Mouse (Mus musculus) left cerebral cortex, adult 8-10 months (tissue): ENCODE measurements at regions not wholly inside any gene's neighbourhood (a gene's known extent, or its start where the extent isn't known, plus 50 kb on each side); places are given as distances from the start of the nearest gene placed in this dataset.

Experiments used
- DNase-seq, 2 experiments: peaks; one replicate each; pipeline ENCODE4 v3.0.0; 2022; ENCODE audit warnings: low spot score in 2 of 2

DNA sequence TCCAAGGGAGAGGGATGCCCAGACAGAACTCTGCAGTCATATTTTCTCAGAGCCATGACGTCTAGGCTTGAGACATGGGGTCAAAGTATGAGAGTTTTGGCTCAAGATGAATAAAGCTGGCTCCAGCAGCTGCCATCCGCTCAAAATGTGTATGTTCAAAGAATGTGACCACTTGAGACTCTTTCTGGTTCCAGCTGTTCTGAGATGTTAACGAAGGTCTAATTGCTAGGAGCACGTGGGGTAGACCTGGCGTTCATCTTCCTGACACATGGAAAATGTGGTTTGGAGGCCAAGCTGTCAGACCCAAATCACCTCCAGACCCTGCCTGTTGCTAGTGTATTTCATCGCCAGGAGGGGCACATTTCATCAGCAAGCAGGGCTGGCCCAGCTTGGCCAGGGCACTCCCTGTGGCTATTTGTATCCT is 58.9 kb upstream of the Ankrd1 start:
- DNase-seq, result no peak

DNA sequence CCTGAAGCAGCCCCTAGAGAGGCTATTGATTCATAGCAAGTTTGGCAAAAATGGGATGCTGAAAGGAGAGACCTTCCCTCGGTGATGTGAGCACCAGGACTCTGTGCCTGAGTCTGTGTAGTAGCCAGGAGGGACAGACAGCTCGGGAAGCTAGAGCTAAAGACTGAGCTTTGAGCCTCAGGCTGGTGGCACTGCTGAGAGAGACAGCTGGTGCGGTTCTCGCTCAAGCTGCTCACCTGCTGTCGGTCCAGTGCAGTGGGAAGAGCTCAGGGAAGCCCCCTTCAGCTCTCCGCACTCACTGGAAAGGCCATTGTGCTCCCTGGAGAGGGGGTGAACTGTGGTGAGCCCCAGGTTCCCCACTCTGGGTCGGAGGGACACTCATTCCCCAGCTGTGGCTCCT is 60.4 kb upstream of the Ankrd1 start:
- no peak for DNase-seq

DNA sequence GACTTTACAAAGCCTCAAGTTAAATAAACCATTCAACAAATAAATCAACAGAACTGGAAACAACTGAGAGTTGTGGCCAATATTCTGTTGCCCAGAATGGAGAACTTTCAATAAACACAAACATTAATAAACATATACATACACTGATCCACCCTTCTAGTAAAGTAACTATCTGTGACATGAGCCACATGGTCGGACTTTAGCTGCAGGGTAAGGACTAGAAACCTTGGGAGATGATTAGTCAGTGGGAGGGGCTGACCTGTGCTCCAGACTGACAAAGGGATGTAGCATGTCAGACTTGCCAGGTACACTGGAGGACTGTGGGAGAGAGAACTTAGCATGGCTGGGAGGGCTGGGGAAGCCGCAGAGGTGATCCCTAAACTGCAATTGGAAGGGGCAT is 61.6 kb upstream of the Ankrd1 start:
- no peak for DNase-seq

DNA sequence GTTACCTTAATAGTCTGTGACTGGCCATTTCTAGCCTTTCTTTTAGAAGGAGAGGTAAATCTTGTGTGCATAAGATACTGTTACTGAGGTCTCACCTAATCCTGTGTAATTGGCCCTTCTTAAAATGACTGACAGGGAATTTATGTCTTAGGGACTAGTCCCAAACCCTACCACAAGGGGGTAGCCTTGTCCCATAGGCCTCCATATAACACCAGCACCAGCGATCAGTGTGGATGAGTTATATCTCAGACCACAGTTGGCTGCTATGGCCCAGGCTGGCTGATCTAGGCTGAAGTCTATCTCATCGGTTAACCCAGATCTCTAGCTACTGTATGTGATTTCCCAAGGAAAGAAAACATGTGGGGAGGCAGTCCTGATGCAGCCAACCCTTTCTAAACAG is 63.2 kb upstream of the Ankrd1 start:
- DNase-seq, result peak in 1 of 2 experiments; percentile 41

DNA sequence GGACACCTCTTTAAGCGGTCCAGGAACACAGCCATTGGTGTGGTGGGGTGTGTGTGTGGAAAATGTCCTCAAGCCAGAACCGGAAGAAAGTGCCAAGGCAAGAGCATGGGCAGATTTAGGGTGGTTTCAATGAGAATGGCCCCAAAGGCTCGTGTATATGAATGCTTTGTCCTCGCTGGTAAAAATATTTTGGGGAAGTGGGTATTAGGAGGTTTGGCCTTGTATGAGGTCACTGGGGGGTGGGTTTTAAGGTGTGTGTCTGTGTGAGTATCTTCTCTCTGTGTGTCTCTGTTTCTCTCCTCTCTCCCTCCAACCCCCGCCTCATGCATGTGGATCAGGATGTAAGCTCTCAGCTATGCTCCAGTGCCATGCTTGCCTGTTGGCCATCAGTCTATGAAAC is 69.8 kb upstream of the Ankrd1 start:
- DNase-seq, result no peak

DNA sequence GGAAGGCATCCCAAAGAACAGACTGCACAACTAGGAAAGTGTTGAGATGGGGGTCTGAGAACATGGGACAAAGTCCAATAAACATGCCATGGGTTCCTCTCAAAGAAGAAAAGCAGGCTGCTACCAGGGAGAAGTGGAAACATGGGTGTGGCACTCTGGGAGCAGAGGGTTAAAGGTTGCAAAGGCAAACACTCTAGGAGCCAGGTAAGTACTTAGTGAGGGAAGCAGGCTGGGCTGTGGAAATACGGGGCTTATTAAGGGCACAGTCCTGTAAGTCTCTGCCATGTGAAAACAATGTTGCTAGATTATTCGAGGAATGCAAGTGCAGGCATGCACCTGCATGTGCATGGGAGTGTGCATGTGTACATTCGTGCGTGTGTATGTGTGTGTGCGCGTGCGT is 71.7 kb upstream of the Ankrd1 start:
- no peak for DNase-seq

DNA sequence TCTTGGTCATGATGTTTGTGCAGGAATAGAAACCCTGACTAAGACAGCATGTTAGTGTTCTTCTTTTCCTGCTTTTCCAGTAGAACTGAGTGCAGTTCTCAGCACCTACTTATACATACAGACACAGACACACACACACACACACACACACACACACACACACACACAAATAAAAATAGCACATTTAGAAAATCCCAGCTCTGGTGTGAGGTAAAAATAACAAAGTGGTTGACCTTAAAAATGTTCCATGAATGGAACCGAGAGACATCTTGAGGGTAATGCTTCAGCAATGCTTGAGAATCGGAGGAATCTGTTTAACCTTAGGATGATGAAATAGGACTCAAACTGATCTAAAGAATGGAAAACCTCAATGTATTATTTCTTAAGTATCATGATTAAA is 84.4 kb upstream of the Ankrd1 start:
- DNase-seq, result no peak

DNA sequence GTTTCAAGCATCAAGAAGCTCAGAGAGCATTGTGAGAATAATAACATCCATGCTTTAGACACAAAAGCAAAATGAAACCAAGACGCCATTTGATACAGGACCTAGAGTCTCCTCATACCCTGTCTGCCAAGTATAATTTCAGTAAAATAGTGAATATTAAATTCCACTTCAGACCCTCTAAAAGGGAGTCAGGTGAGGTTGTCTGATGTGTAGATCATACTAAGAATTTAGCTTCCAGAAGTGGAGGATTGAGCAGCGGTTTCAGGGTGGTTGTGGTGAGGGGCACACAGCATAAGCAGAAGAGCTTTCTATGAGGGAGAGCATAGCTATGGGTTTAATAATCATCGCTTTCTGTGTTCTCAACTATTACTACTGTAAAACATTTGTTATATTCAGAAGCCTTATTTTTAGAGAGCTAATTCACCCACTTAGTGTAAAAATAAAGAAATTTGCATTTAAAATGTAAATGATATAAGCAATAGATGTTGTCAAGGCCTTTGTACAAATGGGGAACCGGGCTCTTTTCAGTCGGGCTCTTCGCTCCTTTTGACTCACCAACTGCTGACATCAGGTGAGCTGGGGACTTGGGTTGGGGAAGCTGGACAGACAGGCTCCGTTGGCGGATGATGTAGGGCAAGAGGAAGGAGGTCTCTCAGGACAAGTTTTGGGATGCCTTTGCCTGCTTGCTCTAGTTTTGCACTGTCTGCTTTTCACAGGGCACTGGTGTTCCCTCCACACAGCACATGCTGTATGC is 85.2 kb upstream of the Ankrd1 start:
- DNase-seq, result no peak

DNA sequence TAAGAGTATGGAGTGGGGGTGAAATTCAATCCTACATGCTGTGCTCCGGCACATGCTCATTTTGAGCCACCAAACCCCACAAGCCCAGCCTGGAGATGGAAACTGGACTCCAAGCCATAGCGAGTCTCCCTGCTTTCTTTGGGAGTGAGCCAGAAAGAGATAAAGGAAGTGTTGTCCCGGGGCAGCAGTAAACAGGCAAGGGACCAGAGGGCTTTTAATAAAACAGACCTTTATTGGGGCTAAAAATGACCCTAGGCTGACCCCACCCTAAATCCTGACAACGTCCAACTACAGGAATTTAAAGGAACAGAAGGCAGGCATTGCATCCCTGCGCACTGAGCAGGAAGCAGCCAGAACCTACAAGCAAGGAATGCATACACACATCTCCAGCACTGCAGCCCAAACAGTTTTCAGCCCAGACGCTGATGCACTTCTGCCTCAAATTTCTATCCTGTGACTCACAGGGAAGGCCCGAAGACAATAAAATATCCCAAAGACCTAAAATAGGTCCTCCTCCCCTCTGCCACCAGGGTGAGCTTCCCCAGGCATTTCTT is 87.9 kb upstream of the Ankrd1 start:
- no peak for DNase-seq

DNA sequence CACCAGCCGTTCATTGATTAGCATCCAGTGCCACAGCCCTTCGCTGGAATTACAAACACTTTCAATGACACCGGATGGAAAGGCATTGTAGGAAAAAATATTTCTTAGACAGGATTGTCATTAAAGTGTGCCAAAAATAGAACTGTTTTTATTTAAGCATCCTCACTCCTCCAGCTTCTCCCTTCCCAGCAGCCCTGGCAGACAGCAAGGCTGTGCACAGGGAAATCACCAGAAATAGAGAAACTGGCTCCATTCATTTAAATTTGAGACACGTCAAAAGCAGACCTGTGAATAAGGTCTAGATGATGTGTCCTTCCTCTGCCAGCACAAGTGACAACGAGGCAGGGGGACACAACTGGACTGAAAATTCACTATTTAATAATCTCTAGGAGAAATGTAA is 88.5 kb upstream of the Ankrd1 start:
- no peak for DNase-seq

DNA sequence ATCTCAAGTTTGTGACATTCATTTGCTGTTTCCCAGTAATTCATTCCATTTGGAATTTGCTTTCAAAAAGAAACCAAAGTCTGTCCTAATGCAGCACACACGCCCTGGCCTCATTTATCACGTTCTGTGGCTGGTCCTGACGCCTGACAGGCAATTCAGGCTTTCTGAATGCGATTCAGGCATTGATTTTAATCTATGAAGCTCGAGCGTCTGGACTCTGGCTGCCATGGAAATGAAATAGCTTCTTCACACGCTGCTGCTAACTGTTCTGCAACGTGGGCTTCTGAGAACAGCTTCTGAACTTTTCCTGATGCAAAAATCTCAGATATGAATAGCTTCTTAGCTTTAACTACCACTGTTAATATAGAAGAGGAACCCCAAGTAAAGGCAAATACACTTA is 93.6 kb upstream of the Ankrd1 start:
- DNase-seq, result no peak

DNA sequence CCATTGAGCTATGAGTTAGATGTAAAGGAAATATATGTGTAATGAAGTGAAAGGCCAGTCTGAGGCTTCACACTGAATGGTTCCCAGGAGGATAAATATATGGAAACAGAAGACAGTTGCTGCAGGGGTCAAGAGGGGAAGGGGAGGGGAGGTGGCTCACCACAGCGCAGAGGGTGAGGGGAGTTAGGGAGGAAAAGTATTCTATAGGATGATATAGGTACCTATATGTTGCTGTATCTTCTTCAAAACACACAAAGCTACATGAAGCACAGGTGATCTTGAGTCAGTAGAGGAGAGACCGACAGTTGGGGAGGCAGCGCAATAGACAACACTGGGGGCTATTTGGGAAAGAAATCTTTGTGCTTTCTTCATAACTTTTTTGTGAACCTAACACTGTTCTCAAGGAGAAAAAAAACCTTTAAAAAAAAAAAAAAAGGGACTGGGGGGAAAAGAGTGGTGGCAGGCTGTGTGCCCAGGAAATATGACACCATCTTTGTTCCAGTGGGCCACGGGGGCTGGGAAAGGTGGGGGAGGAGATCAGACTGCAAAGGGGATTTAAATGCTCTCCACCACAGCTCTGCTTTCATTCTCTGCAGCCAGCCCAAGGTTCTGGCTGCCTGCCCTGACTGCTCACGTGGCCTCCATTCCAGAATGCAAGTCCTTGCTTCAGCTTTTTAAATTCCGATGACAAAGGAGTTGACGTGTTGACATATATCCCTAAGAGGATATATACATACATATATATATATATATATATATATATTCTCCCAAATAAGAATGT is 94.5 kb upstream of the Ankrd1 start:
- peak in 1 of 2 experiments; percentile 42 for DNase-seq

DNA sequence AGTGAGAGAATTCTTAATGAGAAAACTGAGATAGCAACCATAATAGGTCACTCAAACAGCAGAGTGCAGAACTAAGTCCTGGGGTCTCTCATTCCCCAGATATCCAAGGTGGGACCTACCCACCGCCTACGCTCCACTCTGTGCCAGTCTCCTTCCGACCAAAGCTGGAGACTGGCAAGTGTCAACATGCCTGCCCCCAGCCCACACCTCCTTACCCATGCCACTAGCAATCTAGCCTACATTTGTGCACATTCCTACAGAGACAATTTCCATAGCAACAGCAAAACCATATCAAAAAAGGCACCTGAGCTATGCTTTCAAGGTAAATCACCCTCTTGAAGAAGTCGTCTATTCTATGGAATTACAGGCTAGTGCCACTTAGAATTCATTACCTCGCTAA is 97.3 kb upstream of the Ankrd1 start:
- no peak for DNase-seq

DNA sequence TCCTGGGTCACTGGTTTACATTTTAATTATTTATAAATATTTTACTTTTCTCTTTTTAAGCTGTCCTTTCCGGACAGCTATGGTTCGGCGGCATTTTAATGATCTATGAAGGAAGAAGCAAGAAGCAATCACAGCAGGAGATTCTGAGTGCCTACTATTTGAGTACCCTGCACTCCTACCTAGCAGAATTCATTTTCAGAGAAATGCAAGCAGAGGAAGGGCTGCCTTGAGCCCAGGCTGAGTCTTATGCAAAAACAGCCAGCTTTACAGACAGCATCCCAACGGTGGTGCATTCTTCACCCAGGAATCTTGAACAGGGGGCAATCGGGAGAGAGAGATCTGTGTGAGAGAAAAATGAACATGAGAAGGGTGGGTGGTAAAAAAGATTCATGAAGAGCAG is 97.7 kb upstream of the Ankrd1 start:
- no peak for DNase-seq

DNA sequence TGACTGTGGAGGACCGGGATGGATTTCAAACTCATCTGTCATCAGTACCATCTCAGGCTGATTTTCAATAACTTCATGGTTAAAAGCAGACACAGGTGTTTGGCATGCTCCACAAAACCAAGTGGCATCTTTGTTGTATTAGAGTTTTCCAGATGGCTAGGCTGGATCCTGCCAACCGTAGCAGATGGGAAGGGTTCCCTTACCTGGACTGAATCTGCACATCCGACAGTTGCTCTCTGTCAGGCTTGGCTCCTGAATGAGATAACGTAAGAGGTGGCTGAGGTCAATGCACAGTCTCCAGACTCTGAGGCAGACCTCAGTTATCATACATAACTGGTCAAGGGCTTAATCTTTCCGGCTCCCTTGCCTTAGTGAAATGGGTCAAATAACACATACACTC is 99.0 kb upstream of the Ankrd1 start:
- DNase-seq, result no peak

DNA sequence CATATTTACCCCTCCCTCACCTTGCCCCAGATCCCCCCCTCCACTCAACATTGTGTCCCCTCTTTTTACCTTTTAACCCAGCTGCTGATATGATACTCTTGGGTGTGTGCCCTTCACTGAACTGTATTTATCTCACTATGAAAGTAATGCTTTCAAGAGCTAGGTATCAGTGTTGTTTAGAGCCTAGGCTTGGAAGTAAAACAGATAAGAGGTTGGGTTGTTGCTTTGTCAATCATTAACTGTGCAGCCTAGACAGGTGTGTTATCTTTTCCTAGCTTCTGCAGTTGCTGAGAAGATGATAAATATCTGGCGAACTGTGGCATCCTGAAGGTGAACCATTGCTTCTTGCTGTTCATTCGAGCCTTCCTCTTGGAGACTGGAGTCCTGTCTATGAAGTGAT is 101.2 kb upstream of the Ankrd1 start:
- no peak for DNase-seq

DNA sequence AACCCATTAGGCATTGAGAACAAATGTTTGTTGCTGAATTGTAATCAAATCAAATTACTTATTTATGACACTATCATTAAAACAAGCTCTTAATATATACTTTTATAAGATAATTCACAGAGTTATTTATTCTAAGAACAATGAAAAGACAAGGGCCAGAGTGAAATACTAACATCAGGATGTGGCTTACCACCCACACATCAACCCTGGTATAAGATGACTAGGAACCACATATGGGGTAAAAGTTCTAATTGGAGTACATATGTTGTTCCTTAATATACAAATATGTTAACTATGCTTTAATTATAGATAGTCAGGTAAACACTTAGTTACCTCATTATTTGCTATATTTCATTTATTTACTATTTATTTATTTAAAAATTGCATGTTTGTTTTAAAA is 101.7 kb upstream of the Ankrd1 start:
- DNase-seq, result no peak

DNA sequence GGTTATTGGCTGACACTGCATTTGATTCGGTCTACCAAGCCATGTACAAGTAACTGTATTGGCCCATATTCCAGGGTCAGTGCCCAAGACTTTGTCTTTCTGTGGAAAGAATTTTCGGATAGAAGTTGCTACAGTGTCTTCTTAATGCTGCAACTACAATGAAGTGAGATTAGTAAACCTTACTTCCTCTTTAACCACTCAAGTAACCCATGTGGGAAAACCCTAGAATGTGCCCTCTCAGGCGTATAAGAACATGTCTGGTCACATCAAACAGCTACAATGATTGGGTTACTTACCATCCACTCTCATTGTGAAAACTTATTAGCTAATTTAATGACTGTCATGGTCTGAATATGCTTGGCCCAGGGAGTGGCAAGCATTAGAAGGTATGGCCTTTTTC is 102.3 kb upstream of the Ankrd1 start:
- no peak for DNase-seq

DNA sequence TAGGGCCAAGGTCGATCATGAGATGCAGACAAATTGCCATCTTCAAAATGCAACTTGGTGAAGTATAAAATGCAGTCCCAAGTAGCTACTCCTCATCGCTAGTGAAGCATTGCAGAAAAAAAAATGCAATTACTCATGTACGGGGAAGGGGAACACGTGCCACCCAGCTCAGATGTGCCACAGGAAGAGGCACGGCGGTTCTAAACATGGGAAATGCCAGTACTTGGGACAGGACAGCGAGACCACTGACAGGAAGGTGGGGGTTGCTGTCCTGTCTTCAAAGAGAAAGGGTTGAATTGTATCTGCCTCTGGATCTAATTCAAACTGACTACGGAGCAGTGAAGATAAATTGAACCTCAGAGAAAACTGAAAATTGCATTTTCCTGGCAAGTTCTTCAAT is 104.6 kb upstream of the Ankrd1 start:
- DNase-seq, result no peak

DNA sequence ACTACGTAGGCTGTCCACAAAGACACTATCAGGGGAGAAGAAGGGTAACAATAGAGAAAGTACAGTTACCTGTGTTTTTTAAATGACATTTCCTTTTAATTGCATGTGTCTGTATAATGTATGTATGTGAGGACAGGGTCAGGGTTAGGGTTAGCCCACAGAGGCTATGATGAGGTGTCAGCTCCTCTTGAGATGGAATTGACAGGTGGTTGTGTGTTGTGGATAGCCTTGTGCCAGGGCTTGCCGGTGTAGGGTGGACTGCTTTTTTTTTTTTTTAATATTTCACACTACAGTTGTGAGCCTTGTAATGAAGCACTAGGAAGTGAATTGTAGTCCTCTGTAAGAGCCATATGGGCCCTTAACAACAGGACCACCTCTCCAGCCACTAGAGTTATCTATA is 105.7 kb upstream of the Ankrd1 start:
- no peak for DNase-seq

DNA sequence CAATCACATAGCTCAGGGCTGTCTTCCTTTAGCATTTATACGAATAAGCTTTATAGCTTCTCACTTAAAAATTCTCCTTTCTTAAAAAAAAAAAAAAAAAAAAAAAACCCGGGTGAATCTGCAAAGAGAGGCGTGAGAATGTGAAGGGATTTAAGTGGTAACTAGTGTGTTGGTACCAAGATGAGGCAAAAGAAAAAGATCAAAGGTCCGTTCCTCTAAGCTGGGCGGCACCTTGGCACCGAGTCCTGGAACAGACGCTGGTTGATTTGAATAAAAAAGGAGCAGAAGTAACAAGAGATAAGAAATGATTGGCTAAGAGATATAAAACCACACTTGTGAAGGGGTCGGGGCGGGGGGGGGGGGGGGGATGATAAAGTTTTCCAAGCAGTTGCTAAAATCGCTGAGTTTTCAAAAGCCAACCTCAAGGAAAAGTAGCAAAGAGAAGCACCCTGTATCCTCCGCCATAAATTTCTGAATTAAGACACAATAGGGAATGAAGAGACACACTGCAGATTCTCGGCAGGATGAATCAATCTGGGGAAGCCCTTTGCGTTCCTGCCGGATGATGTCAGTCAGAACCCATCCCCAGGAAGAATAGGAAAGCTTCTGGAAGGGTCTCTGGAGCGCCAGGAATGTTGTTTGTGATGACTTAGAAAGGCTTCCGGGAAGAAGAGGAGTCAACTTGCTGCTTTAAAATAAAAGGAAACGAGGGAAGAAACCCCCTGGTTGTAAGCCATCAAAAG is 107.7 kb upstream of the Ankrd1 start:
- DNase-seq, result no peak

DNA sequence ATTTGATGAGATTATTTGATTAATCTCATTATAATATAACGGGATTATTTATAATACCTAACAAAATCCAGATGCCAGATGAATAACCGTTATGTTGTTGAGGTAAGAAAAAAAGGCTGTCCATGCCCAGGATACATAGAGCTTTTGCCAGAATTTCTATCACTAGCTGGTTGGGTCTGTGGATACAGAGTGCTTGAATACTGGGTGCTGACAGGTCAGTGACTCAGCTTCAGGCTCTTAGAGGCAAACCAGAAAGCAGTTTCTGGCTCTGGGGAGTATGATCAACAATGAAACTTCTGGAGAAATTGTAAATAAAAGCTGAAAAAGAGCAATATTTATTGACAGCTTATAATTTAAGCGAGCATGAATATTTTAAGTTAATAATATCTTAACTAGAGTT is 109.4 kb upstream of the Ankrd1 start:
- no peak for DNase-seq
